Mouse (Mus musculus): ENCODE results near the gene Pramef20.
"Not testable (repeated sequence)": the region's sequence is repeated elsewhere in the genome, so short reads cannot be mapped to it uniquely, and the experiment has no call there.

Gene Pramef20

GRCm38 (mm10) chr4:144377911-144378310 is at the start of gene Pramef20:
Pramef20 (minus strand) TSS chr4:144377933.
- DNase-seq = no peak

GRCm38 (mm10) chr4:144424590-144424989 is 46.9 kb upstream of the Pramef20 start:
- DNase-seq = no peak

GRCm38 (mm10) chr4:144420644-144421043 is 42.9 kb upstream of the Pramef20 start:
- no peak for DNase-seq

- DNase-seq = no peak
Observed at GRCm38 (mm10) chr4:144408290-144408689, 30.6 kb upstream of the Pramef20 start, which contains the start of gene Pramef12. Pramef12 (minus strand) TSS chr4:144408464.

GRCm38 (mm10) chr4:144406261-144406660 is 28.5 kb upstream of the Pramef20 start:
- no peak for DNase-seq

GRCm38 (mm10) chr4:144404456-144405086 is 26.8 kb upstream of the Pramef20 start:
- DNase-seq = no peak

- no peak for DNase-seq
Observed at GRCm38 (mm10) chr4:144402712-144403111, 25.0 kb upstream of the Pramef20 start.

GRCm38 (mm10) chr4:144396316-144396715 is 18.6 kb upstream of the Pramef20 start:
- no peak for DNase-seq

- not testable (repeated sequence) for DNase-seq
Observed at GRCm38 (mm10) chr4:144357642-144358041, 20.1 kb downstream of the Pramef20 start, which contains the start of gene Gm13119. Gm13119 (plus strand) TSS chr4:144357942.

- not testable (repeated sequence) for DNase-seq
Observed at GRCm38 (mm10) chr4:144335856-144336255, 41.9 kb downstream of the Pramef20 start.

GRCm38 (mm10) chr4:144329949-144330348 is 47.8 kb downstream of the Pramef20 start, which contains the start of gene Gm13128:
Gm13128 (plus strand) TSS chr4:144330249.
- not testable (repeated sequence) for DNase-seq
